Mouse (Mus musculus): ENCODE results near the gene B4galt4. TPM values are rescaled to one million over a fixed set of nuclear protein-coding genes. Genes with fewer than 3 reads are reported as not detected.
A peak's percentile ranks its signal among the peaks of the same experiment; 100 is the strongest.
"Not testable (repeated sequence)": the region's sequence is repeated elsewhere in the genome, so short reads cannot be mapped to it uniquely, and the experiment has no call there.

The B4galt4 gene
- total and polyA plus RNA-seq, 2 experiments from 2014 or later, result 12.6 to 26.6 TPM

DNA sequence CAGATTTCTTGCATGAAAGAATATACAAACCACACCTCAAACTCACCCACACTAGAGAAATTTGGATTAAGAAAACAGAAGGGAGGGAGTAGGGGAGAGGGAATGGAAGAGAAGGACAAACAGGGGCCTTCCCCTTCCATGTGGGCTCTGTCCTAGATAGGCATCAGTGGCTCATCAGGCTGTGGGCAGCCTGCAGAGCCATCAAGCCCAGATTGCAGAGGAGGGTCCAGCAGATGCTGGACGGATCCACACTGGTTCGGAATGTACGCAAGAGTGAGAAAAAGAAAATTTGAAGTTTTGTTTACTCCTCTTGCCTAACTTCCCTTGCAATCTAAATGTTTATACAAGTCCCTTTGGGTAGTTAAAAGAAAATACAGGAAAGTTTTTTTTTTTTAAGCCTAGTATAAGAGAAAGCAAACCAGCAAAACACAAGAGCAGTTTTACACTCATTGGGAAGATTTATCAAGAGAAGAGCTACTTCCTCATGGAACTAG, 56.9 kb downstream of the B4galt4 start:
- Histone ChIP-seq H3K36me3 (replicated peaks; ENCODE audit: control insufficient read depth, insufficient read depth, low read length) (no peaks in the 10 kb centered on the region), H3K4me1 (ENCODE audit: control insufficient read depth, insufficient read depth) (no peaks in the 10 kb centered on the region), H3K9ac (replicated peaks; ENCODE audit: low read depth, low read length) (no peak overlapping the region), H3K9me3 (replicated peaks; ENCODE audit: control insufficient read depth, low read length) (no peaks in the 10 kb centered on the region), H3K27me3 (ENCODE audit: control insufficient read depth, insufficient read depth, low read length) (no peaks in the 10 kb centered on the region), H3K27ac (ENCODE audit: low read depth) (no peak overlapping the region), H3K4me3 (ENCODE audit: low read depth, low read length) (no peak overlapping the region), H3K4me2 (ENCODE audit: low read depth, low read length) (no peak overlapping the region)
- no peak for ATAC-seq (ENCODE audit: insufficient read depth, low read depth)
- TF ChIP-seq EP300 (IDR thresholded peaks at IDR 0.05; ENCODE audit: low read depth) (no peak), CTCF (IDR thresholded peaks at IDR 0.05; ENCODE audit: low read depth) (no peak)
- WGBS, result 79% methylated on average over 3 of the region's 3 CpGs
- DNase-seq (ENCODE audit: low spot score), result no peak

- H3K4me2 ChIP-seq (ENCODE audit: low read depth, low read length), result no peak within 1 kb of the TSS
- no peaks in the 10 kb centered on the region for H3K4me1 ChIP-seq (ENCODE audit: control insufficient read depth, insufficient read depth)
- H3K27ac ChIP-seq (ENCODE audit: low read depth), result no peak within 1 kb of the TSS
- H3K4me3 ChIP-seq (ENCODE audit: low read depth, low read length), result no peak within 1 kb of the TSS
- ATAC-seq (ENCODE audit: insufficient read depth, low read depth) (no peak), DNase-seq (ENCODE audit: low spot score) (no peak)
- WGBS, result 23% methylated on average over 10 of the region's 10 CpGs
- H3K9ac ChIP-seq (replicated peaks; ENCODE audit: low read depth, low read length), result no peak within 1 kb of the TSS
- H3K36me3 ChIP-seq (replicated peaks; ENCODE audit: control insufficient read depth, insufficient read depth, low read length), result no peaks in the 10 kb centered on the region
- no peak for TF ChIP-seq EP300 (IDR thresholded peaks at IDR 0.05; ENCODE audit: low read depth)
- no peak for TF ChIP-seq CTCF (IDR thresholded peaks at IDR 0.05; ENCODE audit: low read depth)
- H3K27me3 ChIP-seq (ENCODE audit: control insufficient read depth, insufficient read depth, low read length), result no peaks in the 10 kb centered on the region
- H3K9me3 ChIP-seq (replicated peaks; ENCODE audit: control insufficient read depth, low read length), result no peaks in the 10 kb centered on the region
These were observed 58.0 kb downstream of the B4galt4 start, which contains the start of gene Upk1b for GRCm38 (mm10) chr16:38800091-38800490. TSS of gene Upk1b (minus strand) at chr16:38800328.

- H3K4me2 ChIP-seq (ENCODE audit: low read depth, low read length); DNase-seq (ENCODE audit: low spot score); H3K9ac ChIP-seq (replicated peaks; ENCODE audit: low read depth, low read length); H3K4me1 ChIP-seq (ENCODE audit: control insufficient read depth, insufficient read depth); H3K4me3 ChIP-seq (ENCODE audit: low read depth, low read length); ATAC-seq (ENCODE audit: insufficient read depth, low read depth); H3K27ac ChIP-seq (ENCODE audit: low read depth); H3K9me3 ChIP-seq (replicated peaks; ENCODE audit: control insufficient read depth, low read length); H3K27me3 ChIP-seq (ENCODE audit: control insufficient read depth, insufficient read depth, low read length); H3K36me3 ChIP-seq (replicated peaks; ENCODE audit: control insufficient read depth, insufficient read depth, low read length): not testable (repeated sequence)
- 82% methylated on average over 5 of the region's 5 CpGs for WGBS
These were observed 65.7 kb downstream of the B4galt4 start for GRCm38 (mm10) chr16:38807796-38808195.

DNA sequence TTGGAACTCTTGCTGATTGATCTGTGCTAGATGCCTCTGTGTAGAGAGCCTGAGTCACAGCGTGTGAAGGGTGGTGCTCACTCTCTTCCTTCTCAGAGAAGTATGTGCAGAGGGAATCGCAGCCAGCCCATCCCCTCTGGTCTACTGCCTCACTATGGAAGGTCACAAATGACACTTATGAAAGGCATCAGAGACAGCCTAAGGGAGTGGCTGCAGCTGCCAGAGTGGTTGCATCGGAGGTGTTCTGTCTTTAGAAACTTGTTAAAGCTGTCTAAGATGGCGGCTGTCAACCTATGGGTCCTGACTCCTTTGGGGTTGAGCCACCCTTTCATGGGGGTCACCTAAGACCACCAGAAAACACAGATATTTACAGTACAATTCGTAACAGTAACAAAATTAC, 68.1 kb downstream of the B4galt4 start:
- no peaks in the 10 kb centered on the region for H3K4me1 ChIP-seq (ENCODE audit: control insufficient read depth, insufficient read depth)
- no peaks in the 10 kb centered on the region for H3K9me3 ChIP-seq (replicated peaks; ENCODE audit: control insufficient read depth, low read length)
- no peaks in the 10 kb centered on the region for H3K27me3 ChIP-seq (ENCODE audit: control insufficient read depth, insufficient read depth, low read length)
- no peak overlapping the region for H3K4me3 ChIP-seq (ENCODE audit: low read depth, low read length)
- DNase-seq (ENCODE audit: low spot score), result no peak
- H3K27ac ChIP-seq (ENCODE audit: low read depth), result no peak overlapping the region
- no peak overlapping the region for H3K9ac ChIP-seq (replicated peaks; ENCODE audit: low read depth, low read length)
- WGBS, result 44% methylated on average over 5 of the region's 5 CpGs
- H3K4me2 ChIP-seq (ENCODE audit: low read depth, low read length), result no peak overlapping the region
- no peaks in the 10 kb centered on the region for H3K36me3 ChIP-seq (replicated peaks; ENCODE audit: control insufficient read depth, insufficient read depth, low read length)
- TF ChIP-seq CTCF (IDR thresholded peaks at IDR 0.05; ENCODE audit: low read depth) (no peak), EP300 (IDR thresholded peaks at IDR 0.05; ENCODE audit: low read depth) (no peak)
- ATAC-seq (ENCODE audit: insufficient read depth, low read depth), result 0 out of 2 replicates have a peak, but pooled peaks have one; percentile 8

- Histone ChIP-seq H3K9ac (replicated peaks; ENCODE audit: low read depth, low read length) (no peak overlapping the region), H3K27ac (ENCODE audit: low read depth) (no peak overlapping the region), H3K27me3 (ENCODE audit: control insufficient read depth, insufficient read depth, low read length) (no peaks in the 10 kb centered on the region), H3K4me3 (ENCODE audit: low read depth, low read length) (no peak overlapping the region), H3K9me3 (replicated peaks; ENCODE audit: control insufficient read depth, low read length) (no peaks in the 10 kb centered on the region), H3K4me2 (ENCODE audit: low read depth, low read length) (no peak overlapping the region), H3K4me1 (ENCODE audit: control insufficient read depth, insufficient read depth) (peaks cover 14% of the 10 kb centered on the region), H3K36me3 (replicated peaks; ENCODE audit: control insufficient read depth, insufficient read depth, low read length) (no peaks in the 10 kb centered on the region)
- 22% methylated on average over 8 of the region's 8 CpGs for WGBS
- DNase-seq (ENCODE audit: low spot score), result peak; percentile 76
- peak; percentile 72 for TF ChIP-seq CTCF (IDR thresholded peaks at IDR 0.05; ENCODE audit: low read depth)
- no peak for TF ChIP-seq EP300 (IDR thresholded peaks at IDR 0.05; ENCODE audit: low read depth)
- peak; percentile 44 for ATAC-seq (ENCODE audit: insufficient read depth, low read depth)
These were observed 70.5 kb downstream of the B4galt4 start for GRCm38 (mm10) chr16:38812521-38812920.

Other genes starting within 250 kb of the B4galt4 start
- 46.2 and 90.1 TPM in 2 replicates for gene Timmdc1, start 219.6 kb upstream of the B4galt4 start, total RNA-seq (2014; rRNA removed; ENCODE audit: low replicate concordance)
- 47.4 and 51.0 TPM in 2 replicates for gene Timmdc1, start 219.6 kb upstream of the B4galt4 start, polyA plus RNA-seq (2015; fragmentation: Nextera tagmentation; extraction: Ambion mirVana)
- gene Poglut1, start 192.0 kb upstream of the B4galt4 start, total RNA-seq (2014; rRNA removed; ENCODE audit: low replicate concordance), result 17.6 and 20.5 TPM in 2 replicates
- 13.3 and 13.8 TPM in 2 replicates for gene Poglut1, start 192.0 kb upstream of the B4galt4 start, polyA plus RNA-seq (2015; fragmentation: Nextera tagmentation; extraction: Ambion mirVana)
- gene Tmem39a, start 183.6 kb upstream of the B4galt4 start, total RNA-seq (2014; rRNA removed; ENCODE audit: low replicate concordance), result 11.7 and 28.7 TPM in 2 replicates
- gene Tmem39a, start 183.6 kb upstream of the B4galt4 start, polyA plus RNA-seq (2015; fragmentation: Nextera tagmentation; extraction: Ambion mirVana), result 23.3 and 23.8 TPM in 2 replicates
- gene Arhgap31, start 29.0 kb upstream of the B4galt4 start, total RNA-seq (2014; rRNA removed; ENCODE audit: low replicate concordance), result 60.6 and 63.5 TPM in 2 replicates
- gene Arhgap31, start 29.0 kb upstream of the B4galt4 start, polyA plus RNA-seq (2015; fragmentation: Nextera tagmentation; extraction: Ambion mirVana), result 15.0 and 15.7 TPM in 2 replicates
- gene Upk1b, start 58.1 kb downstream of the B4galt4 start, total RNA-seq (2014; rRNA removed; ENCODE audit: low replicate concordance), result 19.4 and 75.5 TPM in 2 replicates
- 13.8 and 13.9 TPM in 2 replicates for gene Upk1b, start 58.1 kb downstream of the B4galt4 start, polyA plus RNA-seq (2015; fragmentation: Nextera tagmentation; extraction: Ambion mirVana)
- not detected in 2 replicates for gene 4930435E12Rik, start 86.5 kb downstream of the B4galt4 start, total RNA-seq (2014; rRNA removed; ENCODE audit: low replicate concordance)
- gene 4930435E12Rik, start 86.5 kb downstream of the B4galt4 start, polyA plus RNA-seq (2015; fragmentation: Nextera tagmentation; extraction: Ambion mirVana), result not detected in 2 replicates
- 0.19 and 2.6 TPM in 2 replicates for gene Igsf11, start 150.4 kb downstream of the B4galt4 start, total RNA-seq (2014; rRNA removed; ENCODE audit: low replicate concordance)
- 0.07 and 0.16 TPM in 2 replicates for gene Igsf11, start 150.4 kb downstream of the B4galt4 start, polyA plus RNA-seq (2015; fragmentation: Nextera tagmentation; extraction: Ambion mirVana)

Data from heart, postnatal 0 days (tissue).